Mouse (Mus musculus) heart, postnatal 36 days (tissue): ENCODE measurements around the gene Rasgrp2. TPM values are rescaled to one million over a fixed set of nuclear protein-coding genes. Genes with fewer than 3 reads are reported as not detected.
A peak's percentile ranks its signal among the peaks of the same experiment; 100 is the strongest.

Source experiments
- DNase-seq, 2 experiments: peaks; one replicate each; pipeline ENCODE4 v3.0.0; 2021 to 2022
- intact Hi-C: fragments of 180-260 bp; cut with DNase I; formaldehyde crosslinking; loops from one replicate; pipeline ENCODE4 v1.15.1; 2025
- total RNA-seq, 2 experiments: library from RNA; stranded (reverse); gene quantifications; 2 replicates each; pipeline ENCODE4 v1.2.3; 2021

Gene Rasgrp2
- total RNA-seq, 2 experiments from 2014 or later, result 38.8 to 57.2 TPM

- intact Hi-C loops, result no loop called here
- DNase-seq, result no peak
Observed at GRCm38 (mm10) chr19:6380411-6381166, 18.6 kb upstream of the Rasgrp2 start.

DNA sequence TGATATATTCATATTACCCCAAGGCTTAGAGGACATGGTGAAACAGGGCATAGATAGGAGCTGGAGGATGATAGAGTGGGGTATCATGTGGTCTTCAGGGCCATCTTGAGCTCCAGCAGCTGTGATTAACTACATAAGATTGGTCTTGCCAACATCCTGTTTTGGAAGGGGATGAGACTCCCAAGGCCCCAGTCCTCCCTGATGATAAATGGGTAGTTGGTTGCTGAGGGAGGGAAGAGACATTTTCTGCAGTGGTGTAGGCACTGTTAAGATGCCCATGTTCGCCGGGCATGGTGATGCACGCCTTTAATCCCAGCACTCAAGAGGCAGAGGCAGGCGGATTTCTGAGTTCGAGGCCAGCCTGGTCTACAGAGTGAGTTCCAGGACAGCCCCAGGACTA lies 17.9 kb upstream of the Rasgrp2 start:
- DNase-seq, result no peak
- intact Hi-C loops, result no loop called here

DNA sequence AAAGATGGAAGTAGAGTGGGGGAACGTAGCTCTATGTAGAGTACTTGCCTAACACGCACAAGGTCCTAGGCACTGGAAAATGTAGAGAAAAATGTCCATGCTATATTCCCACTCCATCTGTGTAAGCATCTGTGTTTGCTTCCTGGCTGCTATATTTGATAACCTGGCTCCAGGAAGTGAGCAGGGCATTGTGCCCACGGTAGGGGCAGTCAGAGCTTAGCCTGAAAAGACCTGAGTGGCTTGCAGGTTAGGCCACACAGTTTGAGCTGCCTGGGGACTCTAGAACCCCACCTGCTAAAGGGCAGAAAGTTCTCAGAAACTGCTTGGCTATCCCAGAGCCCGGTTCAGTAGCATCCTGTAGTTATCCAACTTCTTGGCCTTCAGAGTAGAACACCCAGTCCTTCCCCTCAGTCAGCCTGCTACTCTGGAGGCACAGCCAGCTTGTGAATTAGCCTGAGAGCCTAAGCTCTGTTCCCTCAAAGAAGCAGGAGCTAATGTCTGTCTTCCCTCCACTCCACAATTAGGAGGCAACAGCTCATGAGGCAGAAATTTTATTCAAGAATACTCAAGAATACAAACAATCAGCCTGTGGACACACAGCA lies 16.7 kb upstream of the Rasgrp2 start:
- no peak for DNase-seq

DNA sequence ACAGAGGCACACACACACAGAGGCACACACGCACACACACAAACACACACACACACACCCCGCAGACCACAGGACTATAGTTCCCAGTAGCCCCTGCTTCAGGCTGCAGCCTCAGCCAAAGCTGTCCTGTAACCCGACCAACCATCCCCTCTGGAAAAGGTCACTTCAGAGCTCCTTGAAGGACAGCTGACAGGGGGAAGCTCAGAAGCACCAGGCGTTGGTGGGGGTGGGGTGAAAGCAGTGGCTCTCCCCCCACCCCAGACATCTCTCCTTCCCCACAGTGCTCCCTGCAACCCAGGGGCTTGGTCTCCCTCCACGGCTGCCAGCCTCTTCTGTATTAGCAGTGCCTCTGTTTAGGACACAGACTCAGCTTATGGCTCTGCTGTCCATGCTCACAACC lies 15.7 kb upstream of the Rasgrp2 start:
- intact Hi-C loops, result no loop called here
- no peak for DNase-seq

More for the DNA sequence above, 16.7 kb upstream of the Rasgrp2 start:
- intact Hi-C loops, result no loop called here

GRCm38 (mm10) chr19:6384128-6384527 lies 15.0 kb upstream of the Rasgrp2 start, which contains the start of gene Pygm:
Gene Pygm (plus strand): TSS chr19:6384399.
- peak; percentile 88 to 89 for DNase-seq
- intact Hi-C loops, result no loop called here

- DNase-seq, result peak in 1 of 2 experiments; percentile 56
- intact Hi-C loops, result no loop called here
Observed at GRCm38 (mm10) chr19:6384954-6385353, 14.2 kb upstream of the Rasgrp2 start.

DNA sequence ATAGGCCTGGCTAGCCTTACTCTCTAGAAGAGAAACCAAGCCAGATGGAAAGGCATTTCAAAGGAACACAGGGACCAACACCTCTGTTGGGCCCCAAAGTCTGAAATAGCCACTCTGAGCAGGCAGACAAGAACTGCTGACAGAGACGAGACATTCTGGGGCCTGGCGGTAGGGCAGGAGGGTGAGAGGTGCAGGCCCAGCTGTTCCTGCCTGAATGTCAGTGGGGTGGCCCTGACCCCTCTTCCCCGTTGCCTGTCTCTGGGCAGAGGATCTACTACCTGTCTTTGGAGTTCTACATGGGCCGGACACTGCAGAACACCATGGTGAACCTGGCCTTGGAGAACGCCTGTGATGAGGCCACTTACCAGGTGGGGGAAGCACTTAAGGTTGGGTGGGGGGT lies 13.7 kb upstream of the Rasgrp2 start:
- intact Hi-C loops, result no loop called here
- no peak for DNase-seq

- intact Hi-C loops, result no loop called here
- DNase-seq, result no peak
Observed at GRCm38 (mm10) chr19:6385821-6386220, 13.3 kb upstream of the Rasgrp2 start.

- no peak for DNase-seq
- intact Hi-C loops, result no loop called here
Observed at GRCm38 (mm10) chr19:6386234-6386633, 12.9 kb upstream of the Rasgrp2 start.

DNA sequence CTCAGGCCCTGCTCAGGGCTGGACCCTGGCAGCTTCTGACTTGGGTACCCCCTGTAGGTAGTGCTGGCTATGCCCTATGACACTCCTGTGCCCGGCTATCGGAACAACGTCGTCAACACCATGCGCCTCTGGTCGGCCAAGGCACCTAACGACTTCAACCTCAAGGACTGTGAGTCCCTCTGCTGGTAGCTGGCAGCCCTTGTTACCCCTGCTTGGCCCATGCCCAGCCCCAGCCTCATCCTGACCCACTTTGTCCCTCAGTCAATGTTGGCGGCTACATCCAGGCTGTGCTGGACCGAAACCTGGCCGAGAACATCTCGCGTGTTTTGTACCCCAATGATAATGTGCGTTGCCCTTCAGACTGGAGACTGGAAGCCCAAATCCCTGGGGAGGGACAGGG lies 11.1 kb upstream of the Rasgrp2 start:
- peak; percentile 34 to 52 for DNase-seq
- intact Hi-C loops, result no loop called here

DNA sequence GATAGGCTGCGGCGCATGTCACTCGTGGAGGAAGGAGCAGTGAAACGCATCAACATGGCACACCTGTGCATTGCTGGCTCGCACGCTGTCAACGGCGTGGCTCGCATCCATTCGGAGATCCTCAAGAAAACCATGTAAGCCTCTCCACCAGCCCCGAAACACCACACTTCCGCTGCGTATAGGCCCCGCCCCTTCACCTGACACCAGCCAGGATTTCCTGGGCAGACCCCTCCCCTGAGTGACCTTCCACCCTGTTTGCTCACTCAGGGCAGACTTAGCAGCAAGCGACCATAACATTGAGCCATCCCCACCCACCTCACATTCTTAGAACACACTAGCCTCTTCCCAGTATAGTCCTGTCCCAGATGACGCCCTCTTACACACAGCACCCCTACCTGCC lies 9.3 kb upstream of the Rasgrp2 start:
- intact Hi-C loops, result no loop called here
- DNase-seq, result no peak

- no peak for DNase-seq
- intact Hi-C loops, result no loop called here
Observed at GRCm38 (mm10) chr19:6390251-6390650, 8.9 kb upstream of the Rasgrp2 start.

DNA sequence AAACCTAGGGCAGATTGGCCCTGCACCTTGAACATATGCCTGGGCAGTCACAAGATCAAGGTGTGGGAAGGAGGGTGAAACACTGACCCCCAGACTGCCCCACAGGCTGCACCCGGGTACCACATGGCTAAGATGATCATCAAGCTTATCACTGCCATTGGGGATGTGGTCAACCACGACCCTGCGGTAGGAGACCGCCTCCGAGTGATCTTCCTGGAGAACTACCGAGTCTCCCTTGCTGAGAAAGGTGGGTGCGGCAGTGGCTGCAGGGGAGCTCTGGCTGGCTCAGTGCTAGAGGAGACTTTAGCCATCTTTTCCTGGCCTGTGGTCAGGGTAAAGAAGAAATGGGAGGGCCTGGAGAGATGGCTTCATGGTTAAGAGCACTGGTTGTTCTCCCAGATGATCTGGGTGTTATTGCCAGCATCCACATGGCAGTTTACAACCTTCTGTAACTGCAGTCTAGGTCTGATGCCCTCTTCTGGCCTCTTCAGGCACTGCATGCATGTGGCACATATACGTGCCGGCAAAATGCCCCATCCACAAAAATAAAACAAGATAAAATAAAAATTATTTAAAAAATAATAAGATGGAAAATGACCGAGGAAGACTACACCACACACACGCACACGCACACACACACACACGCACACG lies 6.3 kb upstream of the Rasgrp2 start:
- intact Hi-C loops, result no loop called here
- no peak for DNase-seq

DNA sequence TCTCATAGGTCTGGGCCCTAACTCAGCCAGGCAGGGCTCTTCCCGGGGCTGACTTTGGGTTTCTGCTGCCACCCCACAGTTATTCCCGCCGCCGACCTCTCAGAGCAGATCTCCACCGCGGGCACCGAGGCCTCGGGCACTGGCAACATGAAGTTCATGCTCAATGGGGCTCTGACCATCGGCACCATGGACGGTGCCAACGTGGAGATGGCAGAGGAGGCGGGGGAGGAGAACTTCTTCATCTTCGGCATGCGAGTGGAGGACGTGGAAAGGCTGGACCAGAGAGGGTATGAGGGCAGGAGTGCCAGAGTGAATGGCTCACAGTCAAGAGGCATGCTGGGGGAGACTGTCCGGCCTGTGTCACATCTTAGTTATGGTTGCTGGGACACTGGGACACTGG lies 5.5 kb upstream of the Rasgrp2 start:
- DNase-seq, result no peak
- intact Hi-C loops, result no loop called here

- DNase-seq, result no peak
- intact Hi-C loops, result no loop called here
Observed at GRCm38 (mm10) chr19:6396237-6396636, 2.9 kb upstream of the Rasgrp2 start.

DNA sequence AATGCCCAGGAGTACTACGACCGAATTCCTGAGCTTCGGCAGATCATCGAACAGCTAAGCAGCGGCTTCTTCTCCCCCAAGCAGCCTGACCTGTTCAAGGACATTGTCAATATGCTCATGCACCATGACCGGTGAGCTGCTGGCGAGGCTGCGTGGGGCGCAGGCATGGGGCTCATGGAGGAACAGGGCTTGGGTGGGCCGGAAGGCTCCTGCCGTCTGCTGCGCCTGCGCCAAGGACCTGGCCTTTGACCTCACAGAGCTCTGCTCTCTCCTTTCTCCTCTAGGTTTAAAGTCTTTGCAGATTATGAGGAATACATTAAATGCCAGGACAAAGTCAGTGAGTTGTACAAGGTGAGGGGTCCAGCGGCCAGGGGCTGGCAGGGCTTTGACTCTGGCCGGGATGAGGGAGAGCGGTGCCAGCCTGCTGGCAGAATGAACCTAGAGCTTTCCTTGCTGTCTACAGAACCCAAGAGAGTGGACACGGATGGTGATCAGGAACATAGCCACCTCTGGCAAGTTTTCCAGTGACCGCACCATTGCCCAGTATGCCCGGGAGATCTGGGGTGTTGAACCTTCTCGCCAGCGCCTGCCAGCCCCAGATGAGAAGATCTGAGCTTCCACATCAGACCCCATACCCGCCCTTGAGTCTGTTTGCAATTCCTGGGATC lies 1.4 kb upstream of the Rasgrp2 start:
- no peak for DNase-seq
- intact Hi-C loops, result loop anchor here (2.0 kb wide), 3 partner anchors 23 to 57 kb away; partner anchors contain the start of gene Map4k2

- intact Hi-C loops, result loop anchor here (2.0 kb wide), 3 partner anchors 24 to 58 kb away; partner anchors contain the start of gene Map4k2
- DNase-seq, result peak; percentile 78 to 84
Observed at GRCm38 (mm10) chr19:6398447-6399284, 474 bp upstream of the Rasgrp2 start.

- intact Hi-C loops, result loop anchor here (2.0 kb wide), 1 partner anchor 52 kb away; no protein-coding TSS in a partner anchor
- peak in 1 of 2 experiments; percentile 39 for DNase-seq
Observed at GRCm38 (mm10) chr19:6400096-6401086, 1.3 kb downstream of the Rasgrp2 start.
